13 mouse cellular contexts compared by ENCODE assay signal in the genomic region with DNA sequence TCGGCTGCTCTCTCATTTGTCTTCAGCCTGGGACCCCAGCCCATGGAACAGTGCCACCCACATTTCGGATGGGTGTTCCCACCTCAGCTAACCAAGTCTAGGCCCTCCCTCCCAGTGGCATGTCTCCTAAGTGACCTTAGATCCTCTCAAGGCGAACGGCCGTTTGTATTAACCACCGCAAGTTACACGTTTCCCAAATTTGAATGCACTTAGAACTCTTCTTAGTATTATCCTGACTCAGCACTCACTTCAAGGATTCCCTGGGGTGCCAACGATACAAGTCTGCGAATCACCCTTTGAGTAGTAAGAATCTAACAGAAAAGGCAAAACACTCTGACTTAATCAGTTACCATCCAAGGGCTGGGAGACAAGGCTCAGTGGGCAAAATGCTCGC.
"Had no signal": no experiment of that assay in that cellular context is flagged by ENCODE, and none has a peak within 500 bp of the region (broad histone marks: within the 10 kb centered on the region; RNA-seq: fewer than 3 reads in every experiment).

No protein-coding gene starts in this region.

- H3K9ac ChIP-seq: limb, embryonic 12.5 days; liver, embryonic 14.5 days; neural tube, embryonic 13.5 days had no signal

- ATAC-seq: intestine, embryonic 16.5 days; lung, postnatal 0 days; midbrain, embryonic 16.5 days had no signal

- H3K4me1 ChIP-seq: limb, embryonic 12.5 days; midbrain, embryonic 10.5 days; neural tube, embryonic 13.5 days had no signal

- H3K27ac ChIP-seq: limb, embryonic 12.5 days; liver, embryonic 14.5 days; midbrain, embryonic 10.5 days; neural tube, embryonic 13.5 days had no signal

- DNase-seq: liver; lung, adult 2 months; lung, postnatal 4 days; retina, postnatal 1 day; right cerebral cortex, postnatal 4 days; spleen, adult 18-20 months had no signal

- H3K9me3 ChIP-seq: limb, embryonic 12.5 days; midbrain, embryonic 10.5 days; neural tube, embryonic 13.5 days had no signal

- H3K36me3 ChIP-seq: neural tube, embryonic 13.5 days had no signal

- H3K4me3 ChIP-seq: limb, embryonic 12.5 days; midbrain, embryonic 10.5 days; neural tube, embryonic 13.5 days had no signal

- H3K4me2 ChIP-seq: limb, embryonic 12.5 days; neural tube, embryonic 13.5 days had no signal

- H3K27me3 ChIP-seq: limb, embryonic 12.5 days; neural tube, embryonic 13.5 days had no signal
